Mouse (Mus musculus): ENCODE measurements around the gene Tbx15. TPM values are rescaled to one million over a fixed set of nuclear protein-coding genes. Genes with fewer than 3 reads are reported as not detected.

The Tbx15 gene
- total RNA-seq, 2 experiments from 2014 or later: 0.44 to 0.81 TPM

GRCm38 (mm10) chr3:99239301-99240045, 708 bp upstream of the Tbx15 start:
- no peak for TF ChIP-seq CTCF (conservative IDR thresholded peaks at IDR 0.05)
- no peak for DNase-seq (ENCODE audit: low spot score in 2 of 2)
- H3K4me3 ChIP-seq: no peak overlapping the region

GRCm38 (mm10) chr3:99240811-99241738, 894 bp downstream of the Tbx15 start:
- H3K4me3 ChIP-seq: no peak overlapping the region; the same call in 1 of the 2 replicates
- no peak for TF ChIP-seq CTCF (conservative IDR thresholded peaks at IDR 0.05)
- no peak overlapping the region for H3K27ac ChIP-seq
- DNase-seq (ENCODE audit: low spot score in 2 of 2): no peak

More at GRCm38 (mm10) chr3:99239301-99240045, 708 bp upstream of the Tbx15 start:
- no peak overlapping the region for H3K27ac ChIP-seq

GRCm38 (mm10) chr3:99242481-99242880, 2.3 kb downstream of the Tbx15 start:
- DNase-seq (ENCODE audit: low spot score in 2 of 2): no peak
- no peak for TF ChIP-seq CTCF (conservative IDR thresholded peaks at IDR 0.05)
- no peak overlapping the region for H3K4me3 ChIP-seq
- no peak overlapping the region for H3K27ac ChIP-seq

GRCm38 (mm10) chr3:99245341-99245740, 5.2 kb downstream of the Tbx15 start:
- no peak overlapping the region for H3K27ac ChIP-seq
- H3K4me3 ChIP-seq: no peak overlapping the region
- no peak for TF ChIP-seq CTCF (conservative IDR thresholded peaks at IDR 0.05)
- DNase-seq (ENCODE audit: low spot score in 2 of 2): no peak

GRCm38 (mm10) chr3:99246629-99247028, 6.4 kb downstream of the Tbx15 start:
- no peak for TF ChIP-seq CTCF (conservative IDR thresholded peaks at IDR 0.05)
- DNase-seq (ENCODE audit: low spot score in 2 of 2): no peak
- no peak overlapping the region for H3K27ac ChIP-seq
- no peak overlapping the region for H3K4me3 ChIP-seq

GRCm38 (mm10) chr3:99247586-99247985, 7.4 kb downstream of the Tbx15 start:
- Histone ChIP-seq H3K27ac (no peak overlapping the region), H3K4me3 (no peak overlapping the region)
- DNase-seq (ENCODE audit: low spot score in 2 of 2): no peak
- TF ChIP-seq CTCF (conservative IDR thresholded peaks at IDR 0.05): no peak

GRCm38 (mm10) chr3:99247996-99248801, 8.0 kb downstream of the Tbx15 start:
- no peak for TF ChIP-seq CTCF (conservative IDR thresholded peaks at IDR 0.05)
- Histone ChIP-seq H3K27ac (no peak overlapping the region), H3K4me3 (no peak overlapping the region)
- DNase-seq (ENCODE audit: low spot score in 2 of 2): no peak

- H3K27ac ChIP-seq: no peak overlapping the region
- DNase-seq (ENCODE audit: low spot score in 2 of 2): no peak
- TF ChIP-seq CTCF (conservative IDR thresholded peaks at IDR 0.05): no peak
- H3K4me3 ChIP-seq: no peak overlapping the region
These were observed 8.8 kb downstream of the Tbx15 start for GRCm38 (mm10) chr3:99248831-99249550.

- no peak overlapping the region for H3K4me3 ChIP-seq
- DNase-seq (ENCODE audit: low spot score in 2 of 2): no peak
- TF ChIP-seq CTCF (conservative IDR thresholded peaks at IDR 0.05): no peak
- no peak overlapping the region for H3K27ac ChIP-seq
These were observed 9.3 kb downstream of the Tbx15 start for GRCm38 (mm10) chr3:99249551-99249870.

- no peak for DNase-seq (ENCODE audit: low spot score in 2 of 2)
- Histone ChIP-seq H3K4me3 (no peak overlapping the region), H3K27ac (no peak overlapping the region)
- TF ChIP-seq CTCF (conservative IDR thresholded peaks at IDR 0.05): no peak
These were observed 9.7 kb downstream of the Tbx15 start for GRCm38 (mm10) chr3:99249906-99250305.

- no peak overlapping the region for H3K4me3 ChIP-seq
- H3K27ac ChIP-seq: no peak overlapping the region
- TF ChIP-seq CTCF (conservative IDR thresholded peaks at IDR 0.05): no peak
- no peak for DNase-seq (ENCODE audit: low spot score in 2 of 2)
These were observed 11.3 kb downstream of the Tbx15 start for GRCm38 (mm10) chr3:99251271-99252165.
